Mouse (Mus musculus) liver, embryonic 11.5 days (tissue): Measurements from ENCODE around the gene Gyg. TPM values are rescaled to one million over a fixed set of nuclear protein-coding genes. Genes with fewer than 3 reads are reported as not detected.

ENCODE experiments used
- ATAC-seq: fragments of 200-750 bp; cut with Nextera tagmentation; replicated peaks from 2 replicates; pipeline ENCODE4 v1.8.0; 2017; ENCODE audit warnings: moderate number of reproducible peaks, mild to moderate bottlenecking, moderate TSS enrichment, moderate library complexity; ENCODE audit not compliant: low FRiP score
- DNase-seq: peaks from one replicate; pipeline ENCODE4 v3.0.0-alpha.2; 2017; ENCODE audit warnings: low spot score
- H3K27ac ChIP-seq: fragments of 300-500 bp; sonication (generic); 2 replicates; pipeline ENCODE4 v1.5.1; 2014; ENCODE audit warnings: mild to moderate bottlenecking, low read depth, low read length, control low read depth
- H3K27me3 ChIP-seq: fragments of 300-500 bp; sonication (generic); replicated peaks from 2 replicates; pipeline ENCODE4 v1.6.1; 2014; ENCODE audit warnings: low read length, mixed read lengths; ENCODE audit not compliant: control insufficient read depth, insufficient read depth
- H3K36me3 ChIP-seq: fragments of 300-500 bp; sonication (generic); 2 replicates; pipeline ENCODE4 v1.6.1; 2014; ENCODE audit warnings: mild to moderate bottlenecking, low read length, moderate library complexity, mixed read lengths; ENCODE audit not compliant: control insufficient read depth, insufficient read depth
- H3K4me1 ChIP-seq: fragments of 300-500 bp; sonication (generic); replicated peaks from 2 replicates; pipeline ENCODE4 v1.6.1; 2014; ENCODE audit warnings: low read length, mixed read lengths; ENCODE audit not compliant: control insufficient read depth, insufficient read depth
- H3K4me2 ChIP-seq: fragments of 300-500 bp; sonication (generic); 2 replicates; pipeline ENCODE4 v1.6.1; 2014; ENCODE audit warnings: mild to moderate bottlenecking, control low read depth, moderate library complexity
- H3K4me3 ChIP-seq: fragments of 300-500 bp; sonication (generic); 2 replicates; pipeline ENCODE4 v1.5.1; 2014; ENCODE audit warnings: low read depth, low read length, control low read depth
- H3K9ac ChIP-seq: fragments of 300-500 bp; sonication (generic); 2 replicates; pipeline ENCODE4 v1.6.1; 2014; ENCODE audit warnings: low read depth, low read length, control low read depth
- H3K9me3 ChIP-seq: fragments of 300-500 bp; sonication (generic); 2 replicates; pipeline ENCODE4 v1.6.1; 2016; ENCODE audit warnings: low read length, inconsistent platforms, mixed read lengths; ENCODE audit not compliant: control insufficient read depth
- WGBS: fragments of 180-500 bp; shearing (Covaris S2); extraction: QIAGEN DNeasy Blood & Tissue Kit; methylation state at CpG from one replicate; pipeline ENCODE4 v1.1.7; 2014; 5-methylcytosine and 5-hydroxymethylcytosine counted together
- polyA plus RNA-seq: library from polyadenylated mRNA; unstranded; fragments of >200 nt; fragmentation: Nextera tagmentation; extraction: Ambion mirVana; gene quantifications from 2 replicates; pipeline ENCODE4 v1.2.1, GENCODE M21; 2014

Gene Gyg
- polyA plus RNA-seq, 1 experiment from 2014 or later, result 57.2 TPM

DNA sequence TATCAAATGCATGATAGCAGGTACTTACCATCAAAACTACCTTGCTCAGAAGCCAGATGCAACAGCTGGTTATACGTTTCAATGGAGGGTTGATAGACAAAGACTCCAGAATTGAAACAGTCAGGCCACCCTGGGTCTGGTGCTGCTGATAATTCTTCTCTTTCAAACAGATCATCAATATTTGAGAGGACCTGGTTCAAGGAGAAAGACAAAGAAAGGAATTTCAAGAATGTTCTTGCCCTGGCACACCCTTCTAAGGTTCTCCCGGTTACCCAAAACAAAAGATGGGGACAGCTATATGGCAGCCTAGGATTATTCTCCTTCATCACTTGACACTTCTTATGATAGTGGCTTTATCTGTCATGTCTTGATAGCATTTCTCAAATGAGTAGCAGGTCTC lies 4.6 kb downstream of the Gyg start:
- no peak overlapping the region for H3K27ac ChIP-seq
- ATAC-seq, result no peak
- H3K36me3 ChIP-seq, result no peaks in the 10 kb centered on the region; the same call in 1 of the 2 replicates
- 74% methylated on average over 2 of the region's 2 CpGs for WGBS
- H3K9me3 ChIP-seq, result no peaks in the 10 kb centered on the region
- no peak overlapping the region for H3K4me3 ChIP-seq
- no peaks in the 10 kb centered on the region for H3K27me3 ChIP-seq
- no peak for DNase-seq
- H3K4me2 ChIP-seq, result no peak overlapping the region
- peaks cover 13% of the 10 kb centered on the region for H3K4me1 ChIP-seq
- no peak overlapping the region for H3K9ac ChIP-seq

DNA sequence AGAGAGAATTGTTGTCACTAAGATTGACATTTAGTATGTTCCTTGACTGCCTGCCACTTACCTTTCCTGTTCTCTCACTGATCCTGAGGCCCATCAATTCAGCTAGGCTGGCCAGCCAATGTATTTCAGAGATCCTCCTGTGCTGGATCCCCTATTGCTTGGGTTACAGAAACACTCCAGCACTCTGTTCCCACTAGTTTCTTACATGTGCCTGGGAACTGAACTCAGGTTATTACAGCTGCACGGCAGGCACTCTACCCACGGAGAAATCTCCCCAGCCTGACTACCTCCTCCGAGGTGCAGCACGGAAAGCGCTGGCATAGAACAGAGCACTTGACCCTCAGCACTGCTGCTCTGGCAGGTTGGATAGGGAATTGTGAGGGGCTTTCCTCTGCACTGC lies 7.5 kb downstream of the Gyg start:
- no peaks in the 10 kb centered on the region for H3K27me3 ChIP-seq
- H3K9me3 ChIP-seq, result no peaks in the 10 kb centered on the region
- no peak overlapping the region for H3K4me3 ChIP-seq
- 89% methylated on average over 5 of the region's 5 CpGs for WGBS
- H3K36me3 ChIP-seq, result no peaks in the 10 kb centered on the region; the same call in 1 of the 2 replicates
- DNase-seq, result no peak
- peaks cover 4% of the 10 kb centered on the region for H3K4me1 ChIP-seq
- no peak overlapping the region for H3K4me2 ChIP-seq
- H3K27ac ChIP-seq, result no peak overlapping the region
- no peak for ATAC-seq
- H3K9ac ChIP-seq, result no peak overlapping the region

- WGBS, result 79% methylated on average over 7 of the region's 7 CpGs
- Histone ChIP-seq H3K4me1 (peaks cover 4% of the 10 kb centered on the region), H3K9ac (no peak overlapping the region), H3K27ac (no peak overlapping the region), H3K4me2 (no peak overlapping the region), H3K27me3 (no peaks in the 10 kb centered on the region), H3K36me3 (no peaks in the 10 kb centered on the region; the same call in 1 of the 2 replicates), H3K9me3 (no peaks in the 10 kb centered on the region), H3K4me3 (no peak overlapping the region)
- ATAC-seq (no peak), DNase-seq (no peak)
These were observed 8.2 kb downstream of the Gyg start for GRCm38 (mm10) chr3:20146884-20147395.

DNA sequence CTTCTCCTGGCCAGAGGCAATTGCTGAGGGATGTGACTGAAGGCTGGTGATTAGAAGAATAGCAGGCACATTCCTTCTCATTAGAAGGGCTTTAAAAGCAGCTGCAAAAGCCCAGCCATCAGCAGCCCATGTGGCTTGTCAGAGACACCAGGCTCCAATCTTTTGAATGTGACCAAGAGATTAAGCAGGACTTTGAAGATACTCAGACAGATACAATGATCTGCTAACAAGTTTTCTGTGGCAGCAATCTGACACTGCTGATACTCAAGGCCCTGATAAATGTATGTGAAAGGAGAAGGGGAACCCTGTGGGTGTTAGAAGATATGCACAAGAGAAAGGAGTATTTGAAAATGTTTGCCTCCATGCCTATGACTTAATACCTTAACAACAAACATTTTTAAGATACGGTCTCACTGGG lies 9.4 kb downstream of the Gyg start:
- Histone ChIP-seq H3K27me3 (no peaks in the 10 kb centered on the region), H3K27ac (no peak overlapping the region), H3K4me2 (no peak overlapping the region), H3K9ac (no peak overlapping the region), H3K36me3 (no peaks in the 10 kb centered on the region; the same call in 1 of the 2 replicates), H3K9me3 (no peaks in the 10 kb centered on the region), H3K4me3 (no peak overlapping the region), H3K4me1 (peaks cover 4% of the 10 kb centered on the region)
- ATAC-seq (peak; percentile 67), DNase-seq (no peak)
- 50% methylated on average over 1 of the region's 1 CpGs for WGBS

GRCm38 (mm10) chr3:20144401-20144800 lies 10.7 kb downstream of the Gyg start:
- DNase-seq (no peak), ATAC-seq (no peak)
- Histone ChIP-seq H3K9me3 (no peaks in the 10 kb centered on the region), H3K9ac (no peak overlapping the region), H3K27me3 (no peaks in the 10 kb centered on the region), H3K4me2 (no peak overlapping the region), H3K4me1 (peaks cover 4% of the 10 kb centered on the region), H3K36me3 (no peaks in the 10 kb centered on the region; the same call in 1 of the 2 replicates), H3K4me3 (no peak overlapping the region), H3K27ac (no peak overlapping the region)
- WGBS, result 54% methylated on average over 2 of the region's 2 CpGs

- Histone ChIP-seq H3K4me1 (peaks cover 4% of the 10 kb centered on the region), H3K27ac (no peak overlapping the region)
- WGBS, result 89% methylated on average over 3 of the region's 3 CpGs
These were observed 11.4 kb downstream of the Gyg start for GRCm38 (mm10) chr3:20143726-20144125.

DNA sequence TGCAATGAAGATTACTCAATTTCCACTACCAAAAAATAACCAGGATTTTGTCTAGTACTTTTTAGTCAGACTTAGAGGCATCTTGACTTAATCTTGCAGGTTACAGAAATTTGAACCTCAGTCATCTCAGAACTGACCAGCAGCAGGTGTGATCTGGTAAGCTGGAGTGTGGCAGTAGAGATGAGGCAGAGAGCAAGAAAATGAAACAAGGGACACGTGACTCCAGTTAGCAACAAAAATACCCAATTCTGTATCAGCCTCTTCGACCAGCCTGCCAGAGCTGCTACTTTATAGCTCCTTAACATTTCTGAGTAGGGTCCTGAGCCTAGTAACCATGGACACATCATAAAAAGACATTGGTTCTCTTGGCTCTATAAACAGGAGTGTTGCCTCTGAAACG lies 12.5 kb downstream of the Gyg start:
- no peak overlapping the region for H3K9ac ChIP-seq
- no peaks in the 10 kb centered on the region; the same call in 1 of the 2 replicates for H3K36me3 ChIP-seq
- H3K27ac ChIP-seq, result no peak overlapping the region
- H3K4me3 ChIP-seq, result no peak overlapping the region
- peaks cover 4% of the 10 kb centered on the region for H3K4me1 ChIP-seq
- 78% methylated on average over 3 of the region's 3 CpGs for WGBS
- ATAC-seq (no peak), DNase-seq (no peak)
- H3K4me2 ChIP-seq, result no peak overlapping the region
- H3K27me3 ChIP-seq, result no peaks in the 10 kb centered on the region
- H3K9me3 ChIP-seq, result no peaks in the 10 kb centered on the region

More at GRCm38 (mm10) chr3:20143726-20144125, 11.4 kb downstream of the Gyg start:
- Histone ChIP-seq H3K36me3 (no peaks in the 10 kb centered on the region; the same call in none of the 2 replicates), H3K4me2 (no peak overlapping the region), H3K27me3 (no peaks in the 10 kb centered on the region), H3K9ac (no peak overlapping the region), H3K9me3 (no peaks in the 10 kb centered on the region), H3K4me3 (no peak overlapping the region)
- DNase-seq (no peak), ATAC-seq (no peak)

DNA sequence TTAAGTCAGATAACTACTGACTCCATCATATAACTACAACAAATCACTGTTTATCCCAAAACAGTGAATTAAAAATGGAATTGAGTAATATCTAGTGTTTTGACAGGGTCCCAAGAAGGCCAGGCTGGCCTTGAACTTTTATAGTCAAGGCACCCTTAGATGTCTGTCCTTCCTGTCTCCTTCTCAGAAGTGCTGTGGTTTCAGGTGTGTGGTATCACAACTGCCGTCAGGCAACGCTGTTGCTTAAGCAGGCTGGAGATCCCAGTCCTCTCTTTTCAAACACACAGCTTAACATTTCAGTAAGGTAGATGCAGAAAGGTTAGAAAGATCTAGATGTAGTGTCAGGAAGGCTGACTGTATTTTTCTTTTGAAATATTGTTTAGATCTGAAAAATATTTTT lies 13.0 kb downstream of the Gyg start:
- Histone ChIP-seq H3K9ac (no peak overlapping the region), H3K36me3 (no peaks in the 10 kb centered on the region; the same call in 1 of the 2 replicates), H3K4me1 (peaks cover 4% of the 10 kb centered on the region), H3K4me2 (no peak overlapping the region), H3K27me3 (no peaks in the 10 kb centered on the region), H3K27ac (no peak overlapping the region), H3K4me3 (no peak overlapping the region), H3K9me3 (no peaks in the 10 kb centered on the region)
- WGBS, result 74% methylated on average over 2 of the region's 2 CpGs
- ATAC-seq (no peak), DNase-seq (no peak)

DNA sequence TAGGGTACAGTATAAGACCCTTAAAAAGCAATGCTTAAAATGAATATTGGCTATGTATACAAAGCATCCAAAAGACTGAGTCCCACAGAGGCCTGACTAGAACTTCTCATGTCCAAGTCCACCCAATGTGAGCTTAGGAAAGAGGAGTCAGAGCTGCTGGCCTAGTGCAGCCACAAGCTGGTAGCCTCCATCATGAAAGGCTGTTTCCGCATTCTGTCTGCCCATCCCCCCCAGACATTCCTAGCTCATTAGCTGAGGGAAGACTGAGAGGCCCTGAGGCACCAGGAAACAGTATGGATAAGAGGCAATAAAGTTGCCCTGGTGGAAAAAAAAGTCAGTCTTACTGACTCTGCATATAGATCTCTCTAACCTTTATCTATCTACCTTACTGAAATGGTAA lies 13.4 kb downstream of the Gyg start:
- no peak; the same call in 1 of the 2 replicates for ATAC-seq

More for the DNA sequence above, 13.4 kb downstream of the Gyg start:
- H3K36me3 ChIP-seq, result no peaks in the 10 kb centered on the region; the same call in 1 of the 2 replicates
- WGBS, result 38% methylated on average over 1 of the region's 1 CpGs
- H3K4me2 ChIP-seq, result no peak overlapping the region
- DNase-seq, result no peak
- H3K27ac ChIP-seq, result no peak overlapping the region
- H3K4me3 ChIP-seq, result no peak overlapping the region
- no peaks in the 10 kb centered on the region for H3K9me3 ChIP-seq
- H3K27me3 ChIP-seq, result no peaks in the 10 kb centered on the region
- H3K4me1 ChIP-seq, result peaks cover 4% of the 10 kb centered on the region
- H3K9ac ChIP-seq, result no peak overlapping the region
